Mouse (Mus musculus) embryo, embryonic 9.5 days (tissue): ENCODE results near the gene Sv2b.
"Not testable (repeated sequence)": the region's sequence is repeated elsewhere in the genome, so short reads cannot be mapped to it uniquely, and the experiment has no call there.

Experiments
- DNase-seq: peaks from one replicate; pipeline ENCODE4 v3.0.0-alpha.2; 2017; ENCODE audit errors: extremely low spot score

Sv2b gene

DNA sequence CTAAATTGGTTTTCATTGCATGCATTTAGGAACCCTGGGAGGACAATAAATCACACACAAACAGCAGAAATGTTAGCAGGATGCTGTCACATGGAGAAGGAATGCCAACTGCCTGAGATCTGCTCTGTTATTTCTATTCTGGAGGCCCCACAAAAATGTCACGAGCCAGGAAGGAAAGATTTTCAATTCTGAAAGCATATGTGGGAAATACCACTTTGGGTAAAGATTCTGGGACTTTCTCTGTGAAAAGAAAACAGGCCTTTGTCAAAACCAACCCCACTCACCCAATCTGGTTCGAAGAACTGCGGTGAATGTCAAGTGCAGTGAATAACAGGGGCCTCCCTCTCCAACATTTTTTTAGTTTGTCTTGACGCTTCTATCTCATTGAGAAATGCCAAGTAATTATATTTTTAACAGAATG lies 99.8 kb downstream of the Sv2b start:
- DNase-seq = no peak

DNA sequence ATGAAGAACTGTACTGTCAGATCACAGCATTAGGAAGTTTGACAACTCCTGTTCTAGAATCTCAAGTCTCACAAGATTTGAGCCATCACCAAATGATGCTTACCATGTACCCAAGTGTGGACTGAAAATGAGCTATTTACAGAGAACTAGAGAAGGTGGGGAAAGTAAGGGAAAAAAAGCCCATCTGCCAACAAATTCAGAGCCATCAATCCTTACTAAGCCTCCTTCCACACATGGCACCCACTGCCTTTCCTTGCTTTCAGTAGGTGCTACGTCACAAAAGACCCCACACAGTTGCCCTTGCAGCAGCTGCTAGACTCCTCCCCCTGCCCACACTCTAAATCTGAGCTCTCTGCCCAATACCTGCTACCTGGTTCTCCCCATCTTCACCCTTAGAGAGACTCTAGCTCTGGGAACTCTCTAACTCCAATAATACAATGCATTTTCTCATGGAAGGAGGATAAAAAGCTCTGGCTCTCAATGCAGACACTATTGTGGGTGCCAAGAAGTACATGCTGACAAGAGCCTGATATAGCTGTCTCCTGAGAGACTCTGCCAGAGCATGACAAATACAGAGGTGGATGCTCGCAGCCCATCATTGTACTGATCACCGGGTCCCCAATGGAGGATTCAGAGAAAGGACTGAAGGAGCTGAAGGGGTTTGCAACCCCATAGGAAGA lies 101.0 kb downstream of the Sv2b start:
- DNase-seq = no peak

DNA sequence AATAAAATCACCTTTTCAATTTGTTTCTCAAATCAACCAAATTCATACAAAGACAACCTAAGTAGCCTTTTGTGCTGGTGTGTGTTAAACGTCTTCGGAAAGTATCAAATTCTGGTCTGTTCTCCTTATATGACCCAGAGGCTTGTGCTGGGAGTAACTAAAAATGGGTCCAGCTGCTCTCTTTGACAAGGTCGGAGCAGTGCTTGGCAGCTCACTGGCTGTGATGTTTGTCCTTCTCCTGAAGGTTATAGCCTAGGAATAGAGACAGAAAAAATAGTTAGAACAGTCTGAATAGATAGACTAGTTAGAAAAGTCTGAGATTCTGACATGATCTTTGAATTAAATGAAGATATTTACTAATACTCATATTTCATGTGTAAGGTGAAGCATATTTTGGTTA lies 102.4 kb downstream of the Sv2b start:
- DNase-seq = no peak

GRCm38 (mm10) chr7:75205386-75205785 lies 103.7 kb downstream of the Sv2b start:
- no peak for DNase-seq

- DNase-seq = not testable (repeated sequence)
Observed at GRCm38 (mm10) chr7:75194919-75195230, 114.2 kb downstream of the Sv2b start.

DNA sequence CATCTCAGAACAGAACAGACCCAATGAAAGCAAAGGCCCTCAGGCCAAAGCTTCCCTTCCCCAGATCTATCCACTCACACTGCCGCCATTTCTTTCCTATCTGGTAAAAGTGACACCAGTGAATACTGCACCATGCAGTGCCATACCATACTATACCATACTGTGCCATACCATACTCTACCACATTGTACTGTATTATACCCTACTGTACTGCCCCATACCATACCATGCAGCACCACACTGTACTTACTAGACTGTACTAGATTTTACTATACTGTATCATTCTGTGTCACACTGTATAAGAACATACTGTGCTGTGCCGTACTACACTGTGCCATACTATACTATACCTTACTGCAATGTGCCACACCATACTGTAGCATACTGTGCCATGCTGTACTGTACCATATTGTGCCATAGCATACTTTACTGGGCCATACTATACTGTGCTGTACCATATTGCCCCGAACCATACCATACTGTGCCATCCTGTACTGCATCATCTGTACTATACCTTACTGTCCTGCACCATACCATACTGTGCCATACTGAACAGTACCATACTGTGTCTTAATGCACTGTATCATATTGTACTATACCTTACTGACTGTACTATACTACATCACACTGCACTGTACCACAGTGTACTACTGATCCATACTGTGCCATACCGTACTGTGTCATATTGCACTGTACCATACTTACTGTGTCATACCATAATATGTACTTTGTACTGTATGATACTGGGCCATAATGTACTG lies 114.7 kb downstream of the Sv2b start:
- no peak for DNase-seq

DNA sequence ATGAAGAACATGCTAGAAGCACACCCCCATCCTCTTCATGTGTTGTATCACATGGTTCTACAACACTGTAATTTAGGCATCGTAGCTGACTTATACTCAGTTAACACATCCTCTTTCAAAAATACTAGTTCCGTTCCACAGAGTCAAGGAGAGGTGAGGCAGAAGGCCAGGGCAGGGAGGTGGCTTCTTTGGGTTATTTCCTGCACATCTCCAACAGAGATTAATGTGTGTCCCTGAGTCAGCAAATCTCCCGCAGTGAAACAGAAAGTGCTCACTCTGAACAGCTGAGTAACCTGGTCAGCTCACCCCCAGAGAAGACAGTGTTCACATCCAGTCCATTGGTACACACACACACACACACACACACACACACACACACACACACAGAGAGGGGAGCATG lies 118.9 kb downstream of the Sv2b start:
- no peak for DNase-seq

- DNase-seq = no peak
Observed at GRCm38 (mm10) chr7:75175042-75175441, 134.0 kb downstream of the Sv2b start.

GRCm38 (mm10) chr7:75167481-75167880 lies 141.6 kb downstream of the Sv2b start:
- DNase-seq = no peak

GRCm38 (mm10) chr7:75147174-75147573 lies 161.9 kb downstream of the Sv2b start:
- DNase-seq = no peak

DNA sequence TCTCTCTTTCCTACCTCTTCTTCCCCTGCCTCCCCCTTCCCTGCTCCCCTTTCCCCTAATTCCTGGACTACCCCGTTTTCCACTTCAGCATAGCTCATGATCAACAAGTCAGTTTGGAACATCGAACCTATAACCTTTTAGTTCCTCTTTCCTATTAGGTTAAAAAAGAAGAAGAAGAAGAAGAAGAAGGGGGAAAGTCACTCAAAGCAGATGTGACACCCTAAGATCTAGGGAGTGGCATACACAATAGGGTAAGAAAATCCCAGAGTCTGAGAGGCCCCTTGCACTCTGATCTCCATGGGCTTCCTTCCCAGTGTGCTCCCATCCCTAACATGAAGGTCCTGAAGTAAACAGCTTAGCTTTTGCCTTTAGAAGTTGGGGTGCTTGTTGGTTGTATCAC lies 166.3 kb downstream of the Sv2b start:
- DNase-seq = no peak

DNA sequence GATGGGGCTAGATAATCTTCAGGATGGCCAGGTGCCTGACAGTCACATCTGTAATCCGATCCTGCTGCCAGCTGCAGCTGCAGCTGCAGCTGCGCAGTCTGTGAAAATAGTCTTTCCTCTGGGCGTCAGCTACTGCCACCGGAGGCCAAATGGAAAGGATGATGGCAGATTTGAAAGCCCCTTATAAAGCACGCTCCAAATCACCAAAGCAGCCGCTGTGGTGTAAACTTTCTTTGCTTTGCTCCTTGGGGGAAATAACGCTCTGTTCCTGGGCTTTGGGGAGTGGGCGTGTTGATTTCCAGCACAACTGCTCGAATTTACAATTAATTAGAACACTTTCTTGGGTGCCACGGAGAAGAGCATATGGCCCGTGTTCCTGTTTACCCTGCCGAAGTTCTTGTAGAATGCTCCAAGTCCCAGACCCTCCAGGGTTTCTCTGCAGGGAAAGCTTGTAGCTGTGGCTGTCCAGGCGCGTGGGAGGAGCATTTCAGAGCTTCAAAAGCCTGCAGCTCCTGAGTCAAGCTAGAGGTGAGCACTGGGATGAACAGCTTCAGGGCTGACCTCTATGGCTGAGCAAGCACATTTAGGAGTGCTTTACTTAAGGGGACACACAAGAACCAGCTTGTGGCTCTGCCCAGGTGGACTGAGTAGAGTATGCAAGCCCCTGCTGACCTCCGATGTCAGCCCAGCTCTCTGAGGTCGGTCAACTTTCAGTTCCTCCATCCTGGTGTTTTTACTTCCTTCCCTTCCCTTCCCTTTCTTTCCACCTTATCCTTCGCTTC lies 167.0 kb downstream of the Sv2b start:
- peak; percentile 40 for DNase-seq

DNA sequence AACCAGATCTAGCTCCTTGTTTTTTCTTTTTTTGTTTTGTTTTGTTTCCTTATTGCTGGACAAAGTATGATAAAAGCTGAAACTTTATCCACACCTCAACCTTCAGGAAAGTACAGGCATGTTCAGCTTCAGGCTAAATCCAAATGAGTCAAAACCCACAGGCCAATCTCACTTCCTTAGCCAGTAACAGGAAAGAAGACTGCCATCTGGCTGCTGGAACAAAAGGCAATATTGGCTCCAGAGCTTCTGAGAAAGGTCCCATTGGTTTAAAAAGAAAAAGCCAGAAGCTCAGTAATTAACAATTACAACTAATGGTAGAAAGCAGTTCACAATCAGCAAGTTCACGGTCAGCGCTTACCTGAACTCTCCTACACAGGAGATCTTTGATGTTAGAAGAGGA lies 169.8 kb downstream of the Sv2b start:
- no peak for DNase-seq

DNA sequence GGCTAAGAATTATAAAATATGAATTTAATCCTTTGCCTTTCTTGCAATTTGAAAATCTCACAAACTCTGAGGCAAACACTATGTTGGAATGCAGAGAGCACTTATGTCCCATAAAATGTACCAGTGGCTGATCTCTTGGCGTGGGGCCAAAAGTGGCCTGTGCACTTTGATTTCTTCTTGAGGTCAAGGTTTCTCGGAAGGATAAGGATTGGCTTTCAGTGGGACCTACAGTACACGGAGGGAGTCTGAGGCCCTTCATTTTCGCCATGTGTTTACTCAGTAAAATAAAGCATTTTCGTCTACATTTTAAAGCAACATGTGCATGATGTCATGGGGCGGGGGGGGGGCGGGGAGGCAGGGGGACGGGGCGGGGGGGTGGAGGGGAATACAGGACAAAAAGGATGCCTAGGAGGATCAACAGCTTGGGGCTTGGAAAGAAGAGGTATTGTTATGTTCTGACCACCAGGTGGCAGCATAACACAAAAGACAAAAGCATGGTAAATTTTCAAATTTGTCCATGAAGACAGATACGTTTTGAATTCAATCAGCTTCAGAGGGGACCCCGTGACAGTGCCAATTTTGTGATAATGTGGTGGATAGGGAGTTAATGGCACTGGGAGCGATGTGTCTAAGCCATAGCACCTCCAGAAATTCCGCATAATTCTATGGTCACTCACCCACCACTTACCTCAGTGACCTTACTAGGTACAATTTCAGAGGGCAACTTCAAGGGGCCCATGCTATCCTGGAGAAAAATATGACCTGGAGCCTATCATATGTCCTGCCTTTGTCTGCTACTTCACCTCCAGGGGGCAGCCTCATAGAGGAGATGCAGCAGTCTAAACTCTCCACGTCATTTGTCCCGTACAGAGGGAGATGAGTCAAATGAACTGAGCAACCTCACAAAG lies 174.1 kb downstream of the Sv2b start:
- peak; percentile 69 for DNase-seq

DNA sequence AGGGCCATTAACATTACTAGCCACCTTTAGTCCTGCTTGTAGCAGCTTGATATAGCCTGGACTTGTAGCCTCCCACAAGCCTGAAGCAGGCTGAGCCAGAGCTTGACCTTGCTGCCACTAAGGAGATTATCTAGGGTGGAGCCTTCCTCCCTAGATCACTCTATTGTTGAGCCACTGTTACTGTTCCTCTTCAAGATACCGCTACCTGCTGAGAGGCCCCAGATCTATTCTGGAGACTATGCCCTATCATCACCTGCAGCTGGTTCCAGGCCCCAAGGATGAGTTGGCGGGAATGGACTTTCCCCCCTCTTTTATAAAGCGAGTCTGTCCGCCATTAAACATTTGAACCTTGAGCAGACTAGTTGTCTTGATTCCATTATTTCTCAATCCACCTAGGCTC lies 181.0 kb downstream of the Sv2b start:
- no peak for DNase-seq

DNA sequence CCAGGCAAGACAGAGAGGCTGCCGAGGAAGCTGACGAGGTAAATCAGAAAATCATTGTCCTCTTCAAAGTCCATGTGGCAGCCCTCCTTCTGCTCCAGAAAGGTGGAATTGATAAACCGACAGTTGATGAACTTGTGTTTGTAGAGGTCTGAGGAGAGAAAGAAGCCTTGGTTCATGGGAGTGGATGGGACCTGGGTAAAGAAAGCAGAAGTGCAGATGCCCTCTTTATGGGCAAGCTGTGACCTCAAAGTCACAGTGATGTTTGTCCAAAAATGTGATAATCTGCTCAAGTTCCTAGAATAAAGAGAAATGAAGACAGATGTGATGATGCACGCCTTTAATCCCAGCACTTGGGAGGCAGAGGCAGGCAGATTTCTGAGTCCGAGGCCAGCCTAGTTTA lies 185.0 kb downstream of the Sv2b start:
- no peak for DNase-seq

DNA sequence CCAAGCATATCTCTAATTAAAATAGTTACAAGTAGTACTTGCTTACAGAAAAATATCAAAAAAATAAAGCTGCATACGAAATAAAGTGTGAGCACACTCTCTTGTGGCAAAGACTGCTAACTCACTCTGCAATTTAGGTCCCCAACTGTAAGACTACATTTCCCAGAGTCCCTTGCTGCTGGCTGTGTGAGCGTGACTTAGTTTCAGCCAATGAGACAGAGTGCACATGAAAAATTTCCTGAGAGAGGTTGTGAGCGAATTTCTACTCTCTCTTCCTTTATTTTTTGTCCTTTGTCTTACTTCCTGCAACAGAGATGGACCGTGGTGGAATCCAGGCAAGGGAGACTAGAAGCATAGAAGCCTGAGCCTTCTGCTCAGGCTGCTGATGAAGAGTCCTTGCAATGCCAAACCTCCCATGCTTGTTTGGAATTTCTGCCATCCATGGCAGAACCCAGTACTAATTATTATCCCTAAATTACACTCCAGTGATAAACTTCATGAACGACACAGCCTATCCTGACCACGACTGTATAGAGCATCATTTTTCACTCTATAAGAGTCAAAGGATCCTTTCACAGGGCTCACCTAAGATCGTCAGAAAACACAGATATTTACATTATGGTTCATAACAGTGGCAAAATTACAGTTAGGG lies 190.9 kb downstream of the Sv2b start:
- peak; percentile 41 for DNase-seq

DNA sequence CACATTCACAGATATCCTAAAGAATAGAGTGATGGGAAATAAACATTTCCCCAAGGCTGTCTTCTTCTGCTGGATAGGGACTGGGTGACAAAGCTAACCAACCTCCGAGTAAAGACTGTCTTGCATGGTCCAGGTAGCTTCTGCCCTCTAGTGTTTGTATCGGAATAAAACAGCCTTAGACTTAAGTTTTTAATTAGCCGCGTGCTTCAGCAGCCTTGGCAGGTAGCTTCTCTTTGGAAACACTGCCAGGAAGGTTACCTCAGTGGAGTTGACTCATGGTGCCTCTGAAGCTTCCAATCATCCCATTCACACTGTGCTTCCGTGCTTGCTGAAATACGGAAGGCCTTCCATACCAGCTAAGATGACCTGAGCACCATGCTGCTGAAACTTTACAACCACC lies 198.4 kb downstream of the Sv2b start:
- DNase-seq = peak; percentile 35

DNA sequence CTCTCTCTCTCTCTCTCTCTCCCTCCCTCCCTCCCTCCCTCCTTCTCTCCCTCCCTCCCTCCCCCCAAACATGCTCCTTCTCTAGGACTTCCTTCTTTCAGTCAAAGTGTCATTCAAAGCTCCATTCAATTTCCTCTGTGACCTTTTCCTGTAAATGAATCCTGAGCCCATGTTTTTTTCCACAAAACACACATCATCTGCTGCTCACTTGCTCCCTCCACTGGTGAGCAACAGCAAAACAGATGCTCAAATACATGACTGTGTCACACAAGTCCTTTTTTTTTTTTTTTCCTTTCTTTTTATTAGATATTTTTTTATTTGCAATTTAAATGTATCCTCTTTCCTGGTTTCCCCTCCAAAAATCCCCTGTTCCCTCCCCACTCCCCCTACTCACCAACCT lies 201.6 kb downstream of the Sv2b start:
- peak; percentile 12 for DNase-seq

DNA sequence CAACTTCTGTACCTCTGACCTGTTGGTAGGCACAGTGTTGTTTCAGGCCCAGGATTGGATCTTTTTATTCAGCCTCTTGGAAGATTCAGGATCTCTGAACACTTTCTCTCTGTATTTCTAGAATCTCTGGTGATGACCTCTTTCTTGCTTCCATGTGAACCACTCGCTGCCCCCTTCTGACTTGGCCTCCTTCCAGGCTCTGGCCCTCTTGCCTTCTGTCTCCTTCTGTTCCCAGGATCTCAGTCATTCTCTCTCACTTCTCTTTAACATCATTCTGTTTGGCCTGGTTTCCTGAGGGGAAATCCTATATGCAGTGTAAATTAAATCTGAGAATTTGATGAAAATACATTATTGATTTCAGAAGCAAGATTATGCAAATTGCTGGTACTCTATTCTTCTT lies 205.2 kb downstream of the Sv2b start:
- no peak for DNase-seq
